Mouse (Mus musculus) C2C12 (cell line): ENCODE data around the gene Pcnx.
"Not testable (repeated sequence)": the region's sequence is repeated elsewhere in the genome, so short reads cannot be mapped to it uniquely, and the experiment has no call there.

ENCODE experiments used
- CEBPB ChIP-seq: IDR thresholded peaks from one replicate; pipeline ENCODE4 v1.6.1; 2011; ENCODE audit warnings: low read depth, mild to moderate bottlenecking, control low read depth, moderate library complexity
- CTCF ChIP-seq: IDR thresholded peaks from one replicate; pipeline ENCODE4 v1.5.1; 2011; ENCODE audit not compliant: control insufficient read depth, insufficient read depth, insufficient read length
- MAX ChIP-seq: IDR thresholded peaks from one replicate; pipeline ENCODE4 v1.6.1; 2011; ENCODE audit warnings: mild to moderate bottlenecking, control low read depth
- USF1 ChIP-seq: IDR thresholded peaks from one replicate; pipeline ENCODE4 v1.6.1; 2011; ENCODE audit warnings: low read depth, mild to moderate bottlenecking, control low read depth, moderate library complexity

DNA sequence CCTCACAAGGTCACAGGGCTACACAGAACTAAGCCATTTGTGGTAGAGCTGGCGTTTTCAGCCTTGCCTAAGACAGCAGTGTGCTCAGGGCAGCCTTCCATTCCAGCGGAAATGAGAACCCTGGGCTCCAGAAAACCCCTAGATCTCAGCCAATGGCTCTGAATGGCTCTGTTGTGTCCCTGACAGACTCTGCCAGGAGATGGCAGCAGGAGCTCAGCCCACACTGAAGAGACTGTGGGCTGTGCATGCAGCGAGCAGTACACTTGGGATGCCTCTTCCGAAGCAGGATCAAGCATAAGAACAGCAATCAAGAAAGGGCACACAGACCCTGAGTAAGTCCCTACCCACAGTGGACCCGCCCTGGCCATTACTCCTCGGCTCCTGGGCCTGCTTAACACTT, 173.7 kb downstream of the Pcnx start:
- not testable (repeated sequence) for TF ChIP-seq CTCF, MAX, CEBPB, USF1
